Mouse (Mus musculus) CH12.LX (cell line): ENCODE results near the gene Pgam2. TPM values are rescaled to one million over a fixed set of nuclear protein-coding genes. Genes with fewer than 3 reads are reported as not detected.

ENCODE experiments used
- DNase-seq: peaks from one replicate; pipeline ENCODE4 v3.0.0-alpha.2; 2013; ENCODE audit errors: extremely low read depth
- H3K27ac ChIP-seq: 2 replicates; pipeline ENCODE4 v1.5.1; 2012; ENCODE audit warnings: low read depth, mild to moderate bottlenecking, control low read depth, moderate library complexity; ENCODE audit not compliant: insufficient read depth
- H3K27me3 ChIP-seq: replicated peaks from 2 replicates; pipeline ENCODE3; 2012; ENCODE audit warnings: inconsistent platforms
- H3K36me3 ChIP-seq, 2 experiments: replicated peaks in 1 of 2; 2 replicates each; pipeline versions ENCODE3 to v1.6.1; 2012; ENCODE audit warnings: inconsistent platforms in 1 of 2, low read length in 1 of 2, mild to moderate bottlenecking in 1 of 2, mixed read lengths in 1 of 2, moderate library complexity in 1 of 2; ENCODE audit not compliant: control insufficient read depth in 1 of 2, insufficient read depth in 1 of 2
- H3K4me1 ChIP-seq, 2 experiments: 2 replicates each; pipeline ENCODE4 v1.6.1; 2012; ENCODE audit warnings: inconsistent platforms in 1 of 2, moderate library complexity in 1 of 2; ENCODE audit not compliant: insufficient read depth in 2 of 2, control insufficient read depth in 1 of 2
- H3K4me2 ChIP-seq: 2 replicates; pipeline ENCODE4 v1.6.1; 2012; ENCODE audit warnings: low read depth, mild to moderate bottlenecking, control low read depth; ENCODE audit not compliant: poor library complexity, insufficient read depth, severe bottlenecking
- H3K4me3 ChIP-seq, 3 experiments: fragments of 150-350 bp in 1 of 3; sonication (generic) in 1 of 3; replicated peaks in 1 of 3; 2 replicates each; pipeline versions ENCODE3 to v1.5.1; 2011 to 2012; ENCODE audit warnings: low read depth in 2 of 3, low read length in 2 of 3, mild to moderate bottlenecking in 2 of 3, moderate library complexity in 2 of 3, control low read depth in 1 of 3, improper control_type of control experiment in 1 of 3, inconsistent platforms in 1 of 3, mixed read lengths in 1 of 3; ENCODE audit not compliant: poor library complexity in 1 of 3
- H3K79me2 ChIP-seq: replicated peaks from 2 replicates; pipeline ENCODE4 v1.6.1; 2012; ENCODE audit warnings: mild to moderate bottlenecking, moderate library complexity; ENCODE audit not compliant: control insufficient read depth, poor library complexity, insufficient read depth, severe bottlenecking; ENCODE audit errors: extremely low read depth
- H3K9ac ChIP-seq: 2 replicates; pipeline ENCODE4 v1.6.1; 2012; ENCODE audit warnings: low read depth, mild to moderate bottlenecking, control low read depth, moderate library complexity; ENCODE audit not compliant: insufficient read depth
- H3K9me3 ChIP-seq: replicated peaks from 2 replicates; pipeline ENCODE3; 2012; ENCODE audit warnings: low read length, inconsistent platforms, mixed read lengths
- BHLHE40 ChIP-seq: IDR thresholded peaks from 2 replicates; pipeline ENCODE4 v1.6.1; 2011; ENCODE audit warnings: mild to moderate bottlenecking, low read depth, low read length, improper control_type of control experiment
- CHD1 ChIP-seq: IDR thresholded peaks from 2 replicates; pipeline ENCODE4 v1.6.1; 2012; ENCODE audit warnings: low read depth, low read length, improper control_type of control experiment, inconsistent platforms
- CHD2 ChIP-seq: IDR thresholded peaks from 2 replicates; pipeline ENCODE4 v1.6.1; 2011; ENCODE audit warnings: low read length, improper control_type of control experiment
- EP300 ChIP-seq: IDR thresholded peaks from 2 replicates; pipeline ENCODE4 v1.6.1; 2011; ENCODE audit warnings: low read length, improper control_type of control experiment
- ETS1 ChIP-seq: conservative IDR thresholded peaks from 2 replicates; pipeline ENCODE4 v1.6.1; 2012; ENCODE audit warnings: low read depth, mild to moderate bottlenecking, inconsistent platforms, low read length, improper control_type of control experiment, moderate library complexity
- GABPA ChIP-seq: IDR thresholded peaks from 2 replicates; pipeline ENCODE4 v1.6.1; 2012; ENCODE audit warnings: low read depth, low read length, improper control_type of control experiment, inconsistent platforms; ENCODE audit not compliant: insufficient replicate concordance
- HCFC1 ChIP-seq: IDR thresholded peaks from 2 replicates; pipeline ENCODE4 v1.6.1; 2012; ENCODE audit warnings: low read depth, mild to moderate bottlenecking, inconsistent platforms, low read length, improper control_type of control experiment
- IRF4 ChIP-seq: IDR thresholded peaks from 2 replicates; pipeline ENCODE4 v1.6.1; 2014; ENCODE audit warnings: low read depth, mild to moderate bottlenecking, inconsistent platforms, low read length, improper control_type of control experiment
- MAX ChIP-seq: IDR thresholded peaks from 2 replicates; pipeline ENCODE4 v1.6.1; 2011; ENCODE audit warnings: low read length, improper control_type of control experiment
- MAZ ChIP-seq: IDR thresholded peaks from 2 replicates; pipeline ENCODE4 v1.6.1; 2012; ENCODE audit warnings: low read depth, mild to moderate bottlenecking, inconsistent platforms, low read length, improper control_type of control experiment, moderate library complexity
- MEF2A ChIP-seq: IDR thresholded peaks from 2 replicates; pipeline ENCODE4 v1.6.1; 2014; ENCODE audit warnings: low read depth, mild to moderate bottlenecking, inconsistent platforms, low read length, improper control_type of control experiment, borderline replicate concordance
- MYC ChIP-seq: IDR thresholded peaks from 2 replicates; pipeline ENCODE4 v1.6.1; 2011; ENCODE audit warnings: low read depth, mild to moderate bottlenecking, improper control_type of control experiment, low read length
- NELFE ChIP-seq: IDR thresholded peaks from 2 replicates; pipeline ENCODE4 v1.6.1; 2011; ENCODE audit warnings: low read depth, low read length, improper control_type of control experiment
- POLR2AphosphoS2 ChIP-seq: IDR thresholded peaks from 2 replicates; pipeline ENCODE4 v1.6.1; 2011; ENCODE audit warnings: low read depth, low read length, improper control_type of control experiment
- RAD21 ChIP-seq: IDR thresholded peaks from 2 replicates; pipeline ENCODE4 v1.6.1; 2011; ENCODE audit warnings: low read depth, mild to moderate bottlenecking, low read length, improper control_type of control experiment, moderate library complexity
- RCOR1 ChIP-seq: conservative IDR thresholded peaks from 2 replicates; pipeline ENCODE4 v1.6.1; 2012; ENCODE audit warnings: low read depth, mild to moderate bottlenecking, inconsistent platforms, low read length, improper control_type of control experiment
- SMC3 ChIP-seq: IDR thresholded peaks from 2 replicates; pipeline ENCODE4 v1.6.1; 2011; ENCODE audit warnings: low read depth, low read length, improper control_type of control experiment
- TBP ChIP-seq: conservative IDR thresholded peaks from 2 replicates; pipeline ENCODE4 v1.6.1; 2011; ENCODE audit warnings: low read depth, low read length, improper control_type of control experiment
- USF2 ChIP-seq: conservative IDR thresholded peaks from 2 replicates; pipeline ENCODE4 v1.6.1; 2011; ENCODE audit warnings: low read depth, low read length, improper control_type of control experiment
- ZC3H11A ChIP-seq: IDR thresholded peaks from 2 replicates; pipeline ENCODE4 v1.6.1; 2012; ENCODE audit warnings: low read depth, mild to moderate bottlenecking, inconsistent platforms, low read length, improper control_type of control experiment
- ZKSCAN1 ChIP-seq: IDR thresholded peaks from 2 replicates; pipeline ENCODE4 v1.6.1; 2012; ENCODE audit warnings: low read depth, inconsistent platforms, low read length, improper control_type of control experiment, borderline replicate concordance
- ZNF384 ChIP-seq: IDR thresholded peaks from 2 replicates; pipeline ENCODE4 v1.6.1; 2012; ENCODE audit warnings: low read depth, low read length, improper control_type of control experiment, inconsistent platforms
- dilution Hi-C: fragments of 300-500 bp; cut with MboI; formaldehyde crosslinking; loops from 2 replicates; pipeline ENCODE4 v1.14.3; 2020; ENCODE audit warnings: low sequenced_read_pairs; ENCODE audit not compliant: extremely low pct_unique_long_range_greater_than_20kb, extremely low pct_ligation_motif_present
- in situ Hi-C: fragments of 300-500 bp; cut with MboI; formaldehyde crosslinking; loops from 3 replicates; pipeline ENCODE4 v1.14.3; 2019; ENCODE audit warnings: low sequenced_read_pairs, low pct_ligation_motif_present, low pct_unique_long_range_greater_than_20kb, mixed read lengths
- polyA plus RNA-seq: library from polyadenylated mRNA; unstranded; fragments of >175 nt; gene quantifications from 2 replicates; pipeline ENCODE4 v1.2.1, GENCODE M21; 2012; ENCODE audit warnings: low read depth; ENCODE audit not compliant: insufficient read length
- total RNA-seq, 2 experiments: library from RNA; depleted of rRNA; stranded (reverse); fragments of 300-350 nt in 1 of 2; fragments of >200 nt in 1 of 2; gene quantifications; 2 replicates each; pipeline ENCODE4 v1.2.3; 2012 to 2014

The Pgam2 gene
- total and polyA plus RNA-seq, 3 experiments, result 0.64 to 2.5 TPM; not detected in 1

DNA sequence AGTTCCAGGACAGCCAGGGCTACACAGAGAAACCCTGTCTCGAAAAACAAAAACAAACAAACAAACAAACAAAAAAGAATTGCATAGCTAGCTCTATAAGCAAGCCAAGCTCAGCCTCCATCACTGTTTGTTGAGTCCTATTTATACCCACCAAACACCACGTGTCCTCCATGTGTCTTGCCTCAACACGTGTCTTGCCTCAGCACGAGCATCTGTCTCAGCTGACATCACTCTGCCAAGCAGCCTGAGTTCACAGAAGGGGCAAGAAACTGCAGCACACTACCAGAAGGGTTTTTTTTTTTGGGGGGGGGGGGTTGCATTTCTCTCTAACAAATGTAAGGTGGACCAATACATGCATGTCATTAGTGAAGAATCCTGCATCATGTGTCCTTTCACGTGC is 46.9 kb upstream of the Pgam2 start:
- Histone ChIP-seq H3K79me2 (no peaks in the 10 kb centered on the region), H3K4me2 (no peak overlapping the region), H3K4me3 (no peak overlapping the region), H3K4me1 (peaks cover 0 to 2% of the 10 kb centered on the region in 2 experiments; a peak in 2 of 4 replicates), H3K27me3 (peaks cover 27% of the 10 kb centered on the region), H3K36me3 (no peaks in the 10 kb centered on the region)
- peak; percentile 65 for TF ChIP-seq MYC
- peak; percentile 83 for TF ChIP-seq MAX
- no peak for TF ChIP-seq EP300
- no peak for TF ChIP-seq CHD2
- no peak for TF ChIP-seq SMC3
- no peak for TF ChIP-seq POLR2AphosphoS2
- TF ChIP-seq BHLHE40, result peak; percentile 76
- TF ChIP-seq ETS1, result peak; percentile 17; the same call in 1 of the 2 replicates
- TF ChIP-seq, all 38 proteins: peak for 4
- H3K9ac ChIP-seq, result no peak overlapping the region
- no peak for DNase-seq
- in situ Hi-C loops, result no loop called here
- peaks cover 26% of the 10 kb centered on the region for H3K9me3 ChIP-seq
- dilution Hi-C loops, result no loop called here
- no peak overlapping the region for H3K27ac ChIP-seq

DNA sequence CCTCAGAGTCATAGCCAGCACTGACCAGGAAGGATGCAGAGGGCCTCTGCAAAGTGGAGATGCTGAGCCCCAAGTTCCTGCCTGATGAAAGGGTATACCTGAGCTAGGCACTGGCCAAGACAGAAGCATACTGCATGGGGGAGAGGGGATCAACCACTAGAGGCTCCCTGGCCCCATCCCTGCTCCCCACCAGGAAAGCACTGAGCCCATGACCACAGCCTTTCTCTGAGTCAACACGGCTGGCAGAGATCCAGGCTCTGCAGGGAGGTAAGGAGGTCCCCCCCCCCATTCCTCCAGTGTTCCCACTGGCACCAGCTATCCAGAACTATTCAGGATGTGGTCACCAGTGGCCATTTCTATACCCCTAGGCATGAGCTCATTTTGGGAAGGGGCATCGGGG is 45.8 kb upstream of the Pgam2 start:
- H3K27me3 ChIP-seq, result peaks cover 27% of the 10 kb centered on the region
- TF ChIP-seq ZNF384 (no peak), USF2 (no peak), RAD21 (no peak), HCFC1 (no peak), BHLHE40 (no peak), CHD1 (no peak), SMC3 (no peak), TBP (no peak), IRF4 (no peak), MEF2A (no peak), RCOR1 (no peak), MAX (no peak), GABPA (no peak), MAZ (no peak), ZKSCAN1 (no peak), MYC (no peak), NELFE (no peak), ZC3H11A (no peak)
- TF ChIP-seq, all 38 proteins: peak for 0
- no peak overlapping the region for H3K4me3 ChIP-seq
- no peak overlapping the region for H3K9ac ChIP-seq
- peaks cover 0 to 2% of the 10 kb centered on the region in 2 experiments; a peak in 2 of 4 replicates for H3K4me1 ChIP-seq
- no peak overlapping the region for H3K27ac ChIP-seq
- dilution Hi-C loops, result no loop called here
- DNase-seq, result no peak
- H3K4me2 ChIP-seq, result no peak overlapping the region
- in situ Hi-C loops, result no loop called here
- no peaks in the 10 kb centered on the region for H3K36me3 ChIP-seq
- peaks cover 30% of the 10 kb centered on the region for H3K9me3 ChIP-seq
- no peaks in the 10 kb centered on the region for H3K79me2 ChIP-seq
